Mouse (Mus musculus) retina, postnatal 7 days (tissue): ENCODE results near the gene Zfp108.
"Not testable (repeated sequence)": the region's sequence is repeated elsewhere in the genome, so short reads cannot be mapped to it uniquely, and the experiment has no call there.

Experiments
- DNase-seq: peaks from one replicate; pipeline ENCODE4 v3.0.0-alpha.2; 2012; ENCODE audit warnings: low read depth, low spot score

The Zfp108 gene

GRCm38 (mm10) chr7:24254633-24255474 lies at the start of gene Zfp108:
TSS of gene Zfp108 (plus strand) at chr7:24254794.
- DNase-seq: peak; percentile 79

- peak; percentile 60 for DNase-seq
These were observed 46.9 kb upstream of the Zfp108 start for GRCm38 (mm10) chr7:24207488-24208261.

GRCm38 (mm10) chr7:24208282-24208886 lies 46.2 kb upstream of the Zfp108 start:
- DNase-seq: no peak

- DNase-seq: no peak
These were observed 44.3 kb upstream of the Zfp108 start for GRCm38 (mm10) chr7:24210296-24210695.

- no peak for DNase-seq
These were observed 43.3 kb upstream of the Zfp108 start, which contains the start of gene Zfp111 for GRCm38 (mm10) chr7:24211343-24211742. TSS of gene Zfp111 (minus strand) at chr7:24211443.

GRCm38 (mm10) chr7:24237040-24237791 lies 17.4 kb upstream of the Zfp108 start, which contains the start of gene Zfp109:
TSS of gene Zfp109 (minus strand) at chr7:24237560.
- DNase-seq: peak; percentile 42

GRCm38 (mm10) chr7:24253779-24254615 lies 597 bp upstream of the Zfp108 start:
- no peak for DNase-seq

- DNase-seq: no peak
These were observed 4.9 kb downstream of the Zfp108 start for GRCm38 (mm10) chr7:24259306-24259999.

GRCm38 (mm10) chr7:24260000-24260312 lies 5.4 kb downstream of the Zfp108 start:
- DNase-seq: no peak

GRCm38 (mm10) chr7:24268176-24269155 lies 13.9 kb downstream of the Zfp108 start:
- DNase-seq: no peak

- no peak for DNase-seq
These were observed 14.7 kb downstream of the Zfp108 start for GRCm38 (mm10) chr7:24269256-24269655.

GRCm38 (mm10) chr7:24269667-24270287 lies 15.2 kb downstream of the Zfp108 start:
- no peak for DNase-seq

GRCm38 (mm10) chr7:24270288-24270672 lies 15.7 kb downstream of the Zfp108 start, which contains the start of gene Zfp93:
TSS of gene Zfp93 (plus strand) at chr7:24270420.
- peak; percentile 74 for DNase-seq

- no peak for DNase-seq
These were observed 16.6 kb downstream of the Zfp108 start for GRCm38 (mm10) chr7:24271191-24271590.

GRCm38 (mm10) chr7:24274456-24274855 lies 19.9 kb downstream of the Zfp108 start:
- no peak for DNase-seq

- not testable (repeated sequence) for DNase-seq
These were observed 24.2 kb downstream of the Zfp108 start for GRCm38 (mm10) chr7:24278771-24279170.

GRCm38 (mm10) chr7:24280031-24280857 lies 25.6 kb downstream of the Zfp108 start:
- DNase-seq: no peak

- DNase-seq: no peak
These were observed 26.2 kb downstream of the Zfp108 start for GRCm38 (mm10) chr7:24280858-24281145.
